In the genomic region with DNA sequence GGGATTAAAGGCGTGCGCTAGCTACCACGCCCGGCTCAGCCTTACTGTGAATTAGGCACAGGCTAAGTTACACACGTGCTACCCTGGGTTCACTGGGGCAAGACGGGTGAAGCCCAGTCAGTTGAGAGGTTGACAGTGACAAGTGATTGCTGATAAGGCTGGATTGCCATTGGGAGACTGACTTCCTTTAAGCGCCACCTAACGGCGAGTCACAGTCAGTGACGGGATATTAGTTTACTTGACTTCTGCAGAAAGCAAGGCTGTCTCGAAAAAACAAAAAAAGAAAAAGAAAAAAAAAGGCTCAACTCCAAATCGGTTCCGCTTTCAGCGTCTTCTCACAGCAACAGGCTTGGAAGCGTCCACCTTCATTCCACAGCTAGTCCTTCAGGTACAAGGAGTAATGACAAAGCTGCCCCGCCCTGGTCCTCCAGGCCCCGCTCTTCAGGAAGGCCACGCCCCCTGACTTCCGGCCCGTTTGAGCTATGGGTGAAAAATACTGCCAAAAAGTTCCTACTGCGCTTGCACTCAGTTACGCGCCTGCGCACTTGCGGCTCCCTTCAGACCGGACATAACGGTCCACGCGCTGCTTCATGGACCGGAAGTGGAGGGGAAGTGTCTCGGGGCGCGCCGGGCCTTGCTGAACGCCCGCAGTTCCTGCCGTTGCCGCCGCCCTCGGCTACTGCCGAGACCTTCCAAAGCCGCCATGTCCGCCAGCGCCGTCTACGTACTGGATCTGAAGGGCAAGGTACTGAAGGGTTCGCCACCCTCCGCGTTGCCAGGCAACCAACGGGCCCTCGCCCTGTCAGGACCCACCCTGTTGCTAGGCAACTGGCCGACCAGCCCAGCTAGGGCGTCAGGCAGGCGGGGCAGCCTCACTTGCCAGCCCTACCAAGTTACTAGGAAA, we compare ENCODE assay signal across 8 mouse cellular contexts. TPM values are rescaled to one million over a fixed set of nuclear protein-coding genes. Genes with fewer than 3 reads are reported as not detected.
A peak's percentile ranks its signal among the peaks of the same experiment; 100 is the strongest.
DNase-seq lines count a peak whose midpoint lies in the region; ATAC-seq lines count a peak whose summit lies in the region.

TSS of gene Ap1m1 (plus strand) at position 520 of the 904 bp plus-strand sequence.

- peak within 1 kb of the TSS; percentile 56 for H3K4me3 ChIP-seq in hindbrain, embryonic 11.5 days (ENCODE audit: low read depth, low read length)

- ATAC-seq in hindbrain, embryonic 11.5 days (ENCODE audit: low FRiP score): peak; percentile 97

- WGBS in hindbrain, embryonic 11.5 days: under 1% methylated on average over 54 of the region's 54 CpGs

- H3K36me3 ChIP-seq in hindbrain, embryonic 11.5 days (ENCODE audit: control insufficient read depth, insufficient read depth, low read length): no peaks in the 10 kb centered on the region

- peak within 1 kb of the TSS; percentile 61 for H3K4me2 ChIP-seq in hindbrain, embryonic 11.5 days (replicated peaks; ENCODE audit: low read depth, low read length)

- no peaks in the 10 kb centered on the region for H3K4me1 ChIP-seq in hindbrain, embryonic 11.5 days (replicated peaks; ENCODE audit: control insufficient read depth, insufficient read depth, low read length)

- H3K27ac ChIP-seq in hindbrain, embryonic 11.5 days (ENCODE audit: low read depth, low read length): peak within 1 kb of the TSS; percentile 92

- no peaks in the 10 kb centered on the region for H3K27me3 ChIP-seq in hindbrain, embryonic 11.5 days (ENCODE audit: control insufficient read depth, insufficient read depth, low read length)

- peak within 1 kb of the TSS; percentile 53 for H3K9ac ChIP-seq in hindbrain, embryonic 11.5 days (ENCODE audit: low read depth, low read length)

- peak; percentile 98 for DNase-seq in Muller cell, postnatal 12 days (ENCODE audit: inconsistent ontology term)
- peak; percentile 99 for DNase-seq in cerebellum, adult 9-11 months
- peak; percentile 95 to 97 for DNase-seq in frontal cortex, adult 2 months (ENCODE audit: extremely low spot score in 1 of 2, low spot score in 1 of 2)
- DNase-seq in hindbrain, embryonic 11.5 days (ENCODE audit: low spot score): peak; percentile 99
- DNase-seq in layer of hippocampus, postnatal 10 days (ENCODE audit: low spot score in 2 of 2): peak; percentile 93 to 97
- DNase-seq in lung, postnatal 10 days: peak; percentile 99
- peak; percentile 96 for DNase-seq in ovary, postnatal 36 days (ENCODE audit: low spot score)
- peak; percentile 97 for DNase-seq in thymus, postnatal 25 days

- no peaks in the 10 kb centered on the region for H3K9me3 ChIP-seq in hindbrain, embryonic 11.5 days (ENCODE audit: control insufficient read depth, low read length)

RNA-seq across cellular contexts. Expression of gene Ap1m1, which starts in this region (rescaled TPM):
- polyA plus RNA-seq in frontal cortex, adult 2 months (2012; rRNA removed): 111 and 115 TPM in 2 replicates
- polyA plus RNA-seq in hindbrain, embryonic 11.5 days (2014; fragmentation: Nextera tagmentation; extraction: Ambion mirVana): 174 and 175 TPM in 2 replicates
- 100 to 1,000 TPM; 108 to 109 TPM for total RNA-seq in layer of hippocampus, postnatal 10 days (2021)

Comparison
In these comparisons a context has a peak if more than half of its experiments do, and no peak if none do; other contexts are left out.
1. Peak in every context shown above with its lines: DNase-seq, ATAC-seq, H3K4me3 ChIP-seq and H3K27ac ChIP-seq.